11 mouse cellular contexts compared by ENCODE assay signal in the genomic region with DNA sequence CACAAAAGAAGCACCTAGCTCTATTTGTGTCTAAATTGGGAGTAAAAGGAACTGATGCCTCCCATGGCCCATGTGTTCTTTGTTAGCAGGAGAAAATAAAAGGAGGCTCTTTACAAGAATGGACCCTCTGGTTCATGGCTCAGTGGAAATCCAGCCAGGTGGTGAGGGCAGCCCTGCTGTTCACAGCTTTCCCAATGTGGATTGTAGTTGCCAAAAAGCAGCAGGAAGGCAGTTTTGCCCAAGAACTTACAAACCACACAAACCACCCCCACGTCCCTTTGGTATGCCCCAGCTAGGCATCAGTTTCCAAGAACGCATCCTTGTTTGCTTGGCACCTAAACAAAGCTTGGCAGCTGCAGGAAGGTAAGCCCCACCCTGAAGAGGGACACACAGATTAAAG.
DNase-seq lines count a peak whose midpoint lies in the region.
"Had no signal": no experiment of that assay in that cellular context is flagged by ENCODE, and none has a peak within 500 bp of the region (broad histone marks: within the 10 kb centered on the region; RNA-seq: fewer than 3 reads in every experiment).

No protein-coding gene starts in this region.

- peak; percentile 13 to 37 for DNase-seq in cerebellum, postnatal 25 days
- DNase-seq in cerebellum, adult 9-11 months, result no peak
- peak; percentile 6 to 33 for DNase-seq in layer of hippocampus, adult 18-20 months (ENCODE audit: low spot score in 2 of 2)
- DNase-seq in layer of hippocampus, adult 9-10 months (ENCODE audit: low spot score), result no peak
- DNase-seq in Muller cell, postnatal 12 days (ENCODE audit: inconsistent ontology term), result peak; percentile 91
- DNase-seq in fibroblast of lung, adult 2 months (ENCODE audit: low read depth), result peak; percentile 76
- DNase-seq in urinary bladder, postnatal 10 days (ENCODE audit: low spot score), result no peak
- DNase-seq in kidney, postnatal 10 days, result no peak
- DNase-seq: adrenal gland, postnatal 36 days; gastrocnemius, postnatal 25 days; right cerebral cortex, adult 18-20 months had no signal

Comparison
In these comparisons a context has a peak if more than half of its experiments do, and no peak if none do; other contexts are left out.
1. DNase-seq: peak in cerebellum, postnatal 25 days (2 of 2), layer of hippocampus, adult 18-20 months (2 of 2), Muller cell, postnatal 12 days (single experiment) and fibroblast of lung, adult 2 months (single experiment); none in cerebellum, adult 9-11 months (single experiment), layer of hippocampus, adult 9-10 months (single experiment), urinary bladder, postnatal 10 days (single experiment) and kidney, postnatal 10 days (single experiment).